Mouse (Mus musculus) intestine, embryonic 16.5 days (tissue): Measurements from ENCODE around the gene Qser1. TPM values are rescaled to one million over a fixed set of nuclear protein-coding genes. Genes with fewer than 3 reads are reported as not detected.
"Not testable (repeated sequence)": the region's sequence is repeated elsewhere in the genome, so short reads cannot be mapped to it uniquely, and the experiment has no call there.

Source experiments
- ATAC-seq: fragments of 200-750 bp; cut with Nextera tagmentation; 2 replicates; pipeline ENCODE4 v1.8.0; 2017; ENCODE audit warnings: moderate TSS enrichment, moderate library complexity
- H3K27ac ChIP-seq: fragments of 300-500 bp; sonication (generic); 2 replicates; pipeline ENCODE4 v1.5.1; 2014; ENCODE audit warnings: mild to moderate bottlenecking, low read length
- H3K27me3 ChIP-seq: fragments of 300-500 bp; sonication (generic); replicated peaks from 2 replicates; pipeline ENCODE4 v1.6.1; 2014; ENCODE audit warnings: low read length, control low read depth, mixed read lengths; ENCODE audit not compliant: control insufficient read depth, insufficient read depth
- H3K36me3 ChIP-seq: fragments of 300-500 bp; sonication (generic); 2 replicates; pipeline ENCODE4 v1.6.1; 2014; ENCODE audit warnings: low read length, control low read depth; ENCODE audit not compliant: control insufficient read depth, insufficient read depth
- H3K4me1 ChIP-seq: fragments of 300-500 bp; sonication (generic); 2 replicates; pipeline ENCODE4 v1.6.1; 2014; ENCODE audit warnings: low read length, control low read depth, mixed read lengths; ENCODE audit not compliant: control insufficient read depth, insufficient read depth
- H3K4me2 ChIP-seq: fragments of 300-500 bp; sonication (generic); 2 replicates; pipeline ENCODE4 v1.6.1; 2014; ENCODE audit warnings: low read depth, low read length, control low read depth
- H3K4me3 ChIP-seq: fragments of 300-500 bp; sonication (generic); 2 replicates; pipeline ENCODE4 v1.5.1; 2014; ENCODE audit warnings: mild to moderate bottlenecking, low read length
- H3K9ac ChIP-seq: fragments of 300-500 bp; sonication (generic); 2 replicates; pipeline ENCODE4 v1.6.1; 2014; ENCODE audit warnings: low read depth, low read length
- H3K9me3 ChIP-seq: fragments of 300-500 bp; sonication (generic); 2 replicates; pipeline ENCODE4 v1.6.1; 2016; ENCODE audit warnings: low read length, control low read depth; ENCODE audit not compliant: control insufficient read depth
- WGBS: fragments of 180-500 bp; shearing (Covaris S2); extraction: QIAGEN DNeasy Blood & Tissue Kit; methylation state at CpG from one replicate; pipeline ENCODE4 v1.1.7; 2014; 5-methylcytosine and 5-hydroxymethylcytosine counted together
- polyA plus RNA-seq: library from polyadenylated mRNA; unstranded; fragments of >200 nt; fragmentation: Nextera tagmentation; extraction: Ambion mirVana; gene quantifications from 2 replicates; pipeline ENCODE4 v1.2.1, GENCODE M21; 2015

Gene Qser1
- polyA plus RNA-seq, 1 experiment from 2014 or later: 4.5 TPM

DNA sequence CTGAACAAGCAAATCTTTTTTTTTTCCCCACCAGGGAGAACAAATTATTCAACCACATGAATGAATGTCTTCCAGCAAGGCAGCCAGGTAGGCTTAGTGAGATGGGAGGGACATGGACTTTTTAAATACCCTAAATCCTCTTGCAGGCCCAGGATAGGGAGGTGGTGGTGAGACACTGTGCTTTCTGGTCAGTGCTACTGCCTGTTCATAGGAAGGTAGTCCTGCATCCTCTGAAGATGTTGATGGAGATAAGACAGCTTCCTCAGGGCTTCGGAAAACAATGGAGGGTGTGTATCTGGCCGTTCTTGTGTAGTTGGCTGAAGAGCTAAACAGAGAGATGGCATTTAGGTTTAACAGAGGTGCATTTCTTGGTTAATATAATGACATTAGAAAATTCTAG, 15.9 kb upstream of the Qser1 start:
- Histone ChIP-seq H3K4me2 (no peak overlapping the region), H3K9me3 (no peaks in the 10 kb centered on the region), H3K4me3 (no peak overlapping the region), H3K27me3 (no peaks in the 10 kb centered on the region), H3K36me3 (no peaks in the 10 kb centered on the region), H3K4me1 (no peaks in the 10 kb centered on the region), H3K9ac (no peak overlapping the region), H3K27ac (no peak overlapping the region)
- no peak for ATAC-seq
- WGBS: 66% methylated on average over 2 of the region's 2 CpGs

- WGBS: 89% methylated on average over 4 of the region's 4 CpGs
- no peaks in the 10 kb centered on the region for H3K36me3 ChIP-seq
Observed at GRCm38 (mm10) chr2:104826191-104826590, 9.6 kb upstream of the Qser1 start.

GRCm38 (mm10) chr2:104818763-104819162, 2.2 kb upstream of the Qser1 start:
- H3K27me3 ChIP-seq, H3K36me3 ChIP-seq, H3K9ac ChIP-seq, H3K4me3 ChIP-seq, H3K4me1 ChIP-seq, H3K9me3 ChIP-seq, ATAC-seq, H3K27ac ChIP-seq, H3K4me2 ChIP-seq: not testable (repeated sequence)
- 85% methylated on average over 3 of the region's 3 CpGs for WGBS

More at GRCm38 (mm10) chr2:104826191-104826590, 9.6 kb upstream of the Qser1 start:
- no peak overlapping the region for H3K4me3 ChIP-seq
- no peak overlapping the region for H3K4me2 ChIP-seq
- H3K9me3 ChIP-seq: no peaks in the 10 kb centered on the region
- H3K27ac ChIP-seq: no peak overlapping the region
- H3K27me3 ChIP-seq: no peaks in the 10 kb centered on the region
- H3K9ac ChIP-seq: no peak overlapping the region
- ATAC-seq: no peak
- H3K4me1 ChIP-seq: no peaks in the 10 kb centered on the region

- H3K27me3 ChIP-seq: no peaks in the 10 kb centered on the region
- peak overlapping the region; percentile 96 for H3K27ac ChIP-seq
- H3K9ac ChIP-seq: peak overlapping the region; percentile 95
- peaks cover 3% of the 10 kb centered on the region; the same call in 1 of the 2 replicates for H3K4me1 ChIP-seq
- WGBS: 2% methylated on average over 15 of the region's 15 CpGs
- H3K4me3 ChIP-seq: peak overlapping the region; percentile 92
- no peaks in the 10 kb centered on the region for H3K9me3 ChIP-seq
- H3K4me2 ChIP-seq: peak overlapping the region; percentile 71
- ATAC-seq: peak; percentile 8
- no peaks in the 10 kb centered on the region for H3K36me3 ChIP-seq
Observed at GRCm38 (mm10) chr2:104817555-104818330, 1.2 kb upstream of the Qser1 start.

- Histone ChIP-seq H3K36me3 (no peaks in the 10 kb centered on the region), H3K9me3 (no peaks in the 10 kb centered on the region), H3K4me3 (peak overlapping the region; percentile 92), H3K4me1 (peaks cover 3% of the 10 kb centered on the region; the same call in 1 of the 2 replicates), H3K4me2 (peak overlapping the region; percentile 71), H3K27me3 (no peaks in the 10 kb centered on the region), H3K27ac (peak overlapping the region; percentile 96), H3K9ac (peak overlapping the region; percentile 95)
- peak; percentile 94 for ATAC-seq
- WGBS: 0% methylated on average over 32 of the region's 51 CpGs
Observed at GRCm38 (mm10) chr2:104816866-104817439, 393 bp upstream of the Qser1 start.

DNA sequence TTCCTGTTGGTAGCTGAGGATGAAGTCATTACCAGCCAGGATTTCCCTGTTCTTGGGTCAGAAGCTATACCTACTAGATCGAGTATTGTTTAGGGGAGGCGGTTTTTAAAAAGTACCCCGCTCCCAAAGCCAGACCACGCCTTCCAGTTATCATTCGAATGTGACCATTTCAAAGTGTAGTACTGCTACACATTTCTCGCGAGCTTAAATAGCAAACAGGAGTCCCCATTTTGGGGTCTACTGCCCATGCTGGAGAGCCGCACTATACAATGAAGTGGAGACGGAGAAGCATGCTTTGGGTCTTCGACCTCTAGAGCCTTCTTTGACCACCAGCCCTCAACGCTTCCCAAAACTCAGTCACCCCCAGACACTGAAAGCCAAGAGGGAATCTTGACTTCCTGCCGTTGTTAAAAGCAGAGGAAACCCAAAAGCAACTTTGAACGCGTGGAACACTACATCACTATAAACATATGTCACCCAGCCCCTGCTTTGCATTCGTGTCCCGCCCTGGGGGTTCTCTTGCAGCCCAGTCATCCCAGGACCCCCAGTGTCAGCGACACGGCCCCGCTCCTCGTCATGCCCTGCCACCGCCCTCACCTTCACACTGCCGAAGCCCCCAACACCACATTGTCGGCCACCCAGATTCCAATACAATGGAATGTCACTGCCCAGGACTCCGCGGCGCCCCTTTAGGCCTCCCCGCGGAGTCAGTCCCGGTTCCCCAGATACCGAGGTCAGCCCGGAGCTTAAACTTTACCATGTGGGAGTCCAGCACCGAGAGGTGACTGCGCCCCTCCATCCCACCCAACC, 794 bp downstream of the Qser1 start:
- Histone ChIP-seq H3K9me3 (no peaks in the 10 kb centered on the region), H3K4me3 (peak overlapping the region; percentile 92), H3K4me1 (peaks cover 5% of the 10 kb centered on the region; the same call in 1 of the 2 replicates), H3K4me2 (peak overlapping the region; percentile 71), H3K9ac (peak overlapping the region; percentile 95), H3K27ac (peak overlapping the region; percentile 96), H3K36me3 (no peaks in the 10 kb centered on the region), H3K27me3 (no peaks in the 10 kb centered on the region)
- peak; percentile 22 for ATAC-seq
- under 1% methylated on average over 33 of the region's 33 CpGs for WGBS

DNA sequence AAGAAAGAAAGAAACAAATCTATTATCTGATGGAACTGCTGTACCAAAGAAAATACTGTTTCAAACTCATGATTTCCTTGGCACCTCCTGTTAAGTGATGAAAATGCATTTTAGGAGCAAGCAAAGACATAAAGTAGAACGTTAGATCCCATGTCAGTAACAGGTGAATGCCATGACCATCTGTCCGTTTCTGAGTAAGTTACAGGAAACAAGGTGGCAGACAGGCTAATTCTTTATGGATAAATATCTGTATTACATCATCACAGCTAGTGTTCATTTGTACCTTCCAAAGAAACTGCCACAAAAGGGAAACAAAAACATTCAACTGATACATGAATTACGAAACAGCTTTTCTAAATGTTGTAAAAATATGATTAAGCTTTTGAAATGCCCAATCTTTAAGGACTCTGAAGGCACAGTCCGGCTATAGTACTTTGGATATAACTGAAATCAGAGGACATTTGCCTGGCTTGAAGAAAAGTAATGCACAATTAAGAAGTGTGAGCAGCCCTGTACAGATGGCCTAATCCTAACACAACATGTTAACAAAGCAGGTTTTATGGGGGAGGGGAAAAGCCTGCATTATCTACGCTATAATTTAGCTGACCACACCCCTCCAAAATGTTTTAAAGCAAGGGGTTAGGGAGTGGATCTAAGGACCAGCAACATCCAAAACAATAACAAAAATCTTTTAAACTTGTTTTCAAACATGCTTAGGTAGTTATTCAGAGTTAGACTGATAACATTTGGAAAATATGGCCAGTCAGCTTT, 2.2 kb downstream of the Qser1 start:
- Histone ChIP-seq H3K9ac (no peak overlapping the region), H3K4me3 (no peak overlapping the region), H3K27me3 (no peaks in the 10 kb centered on the region), H3K9me3 (no peaks in the 10 kb centered on the region), H3K36me3 (no peaks in the 10 kb centered on the region), H3K4me1 (peaks cover 5% of the 10 kb centered on the region; the same call in 1 of the 2 replicates), H3K4me2 (no peak overlapping the region), H3K27ac (no peak overlapping the region)
- WGBS: 50% methylated on average over 5 of the region's 5 CpGs
- ATAC-seq: no peak

DNA sequence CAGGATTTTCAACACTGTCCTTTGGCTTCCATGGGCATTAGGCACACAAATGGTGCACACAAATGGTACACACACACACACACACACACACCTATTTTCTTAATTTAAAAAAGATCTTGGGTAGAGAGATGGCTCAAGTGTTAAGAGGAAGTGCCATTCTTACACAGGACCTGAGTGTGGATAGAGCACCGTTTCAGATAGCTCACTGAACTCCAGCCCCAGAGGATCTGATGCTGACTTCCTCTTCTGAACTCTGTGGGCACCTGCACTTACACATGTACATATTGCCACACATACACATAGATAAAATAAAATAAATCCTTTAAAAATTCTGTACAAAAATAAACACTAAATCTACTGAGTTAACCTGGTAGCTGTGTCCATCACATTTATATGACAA, 11.1 kb downstream of the Qser1 start:
- H3K4me1 ChIP-seq: no peaks in the 10 kb centered on the region
- H3K4me3 ChIP-seq: no peak overlapping the region
- H3K27ac ChIP-seq: no peak overlapping the region
- H3K4me2 ChIP-seq: no peak overlapping the region
- no peaks in the 10 kb centered on the region for H3K9me3 ChIP-seq
- ATAC-seq: no peak
- H3K9ac ChIP-seq: no peak overlapping the region
- H3K27me3 ChIP-seq: no peaks in the 10 kb centered on the region
- H3K36me3 ChIP-seq: no peaks in the 10 kb centered on the region
- WGBS: 92% methylated on average over 1 of the region's 1 CpGs

DNA sequence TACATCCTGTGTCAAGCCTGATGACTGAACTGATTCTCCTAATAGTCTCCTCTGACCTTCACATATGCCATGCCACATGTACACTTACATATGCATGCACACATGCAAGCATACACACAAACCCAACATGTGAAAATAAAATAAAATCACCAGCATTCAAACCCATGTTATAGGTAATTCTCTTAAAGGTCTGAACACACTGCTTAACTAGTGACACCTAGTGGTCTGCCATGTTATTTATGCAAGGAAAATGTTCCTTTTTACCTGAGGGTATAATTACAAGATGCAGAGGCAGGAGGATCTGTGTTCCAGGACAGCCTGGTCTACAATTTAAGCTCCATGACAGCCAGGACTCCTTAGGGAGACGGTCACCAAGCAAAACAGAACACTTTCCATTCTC, 41.8 kb downstream of the Qser1 start:
- 88% methylated on average over 1 of the region's 1 CpGs for WGBS
- H3K27ac ChIP-seq: no peak overlapping the region
- H3K9ac ChIP-seq: no peak overlapping the region
- H3K36me3 ChIP-seq: no peaks in the 10 kb centered on the region
- H3K4me1 ChIP-seq: no peaks in the 10 kb centered on the region
- H3K4me3 ChIP-seq: no peak overlapping the region
- H3K27me3 ChIP-seq: no peaks in the 10 kb centered on the region
- ATAC-seq: no peak
- no peak overlapping the region for H3K4me2 ChIP-seq
- no peaks in the 10 kb centered on the region for H3K9me3 ChIP-seq
